Mouse (Mus musculus): ENCODE results near the gene Gm17490. TPM values are rescaled to one million over a fixed set of nuclear protein-coding genes. Genes with fewer than 3 reads are reported as not detected.

The Gm17490 gene
- polyA plus RNA-seq, 1 experiment, result not detected

GRCm38 (mm10) chr2:11659263-11659662 is 33.2 kb upstream of the Gm17490 start:
- no peak overlapping the region for H3K27ac ChIP-seq (ENCODE audit: insufficient read depth, low read length)
- DNase-seq, result no peak
- no peak overlapping the region for H3K4me3 ChIP-seq (replicated peaks; ENCODE audit: insufficient read depth, low read depth, low read length)
- H3K27me3 ChIP-seq (ENCODE audit: control insufficient read depth, insufficient read depth, low read length), result no peaks in the 10 kb centered on the region
- TF ChIP-seq POLR2A (IDR thresholded peaks at IDR 0.05; ENCODE audit: borderline replicate concordance, insufficient read depth, low read length), result no peak
- TF ChIP-seq CTCF (IDR thresholded peaks at IDR 0.05; ENCODE audit: borderline replicate concordance, insufficient read depth, low read depth, low read length), result no peak
- no peaks in the 10 kb centered on the region for H3K4me1 ChIP-seq (ENCODE audit: control insufficient read depth, insufficient read depth, low read length)
- 14% methylated on average over 2 of the region's 2 CpGs for WGBS

GRCm38 (mm10) chr2:11657581-11657980 is 31.5 kb upstream of the Gm17490 start:
- no peak overlapping the region for H3K4me3 ChIP-seq (replicated peaks; ENCODE audit: insufficient read depth, low read depth, low read length)
- H3K4me1 ChIP-seq (ENCODE audit: control insufficient read depth, insufficient read depth, low read length), result no peaks in the 10 kb centered on the region
- no peaks in the 10 kb centered on the region for H3K27me3 ChIP-seq (ENCODE audit: control insufficient read depth, insufficient read depth, low read length)
- DNase-seq, result no peak
- TF ChIP-seq CTCF (IDR thresholded peaks at IDR 0.05; ENCODE audit: borderline replicate concordance, insufficient read depth, low read depth, low read length), result no peak
- no peak for TF ChIP-seq POLR2A (IDR thresholded peaks at IDR 0.05; ENCODE audit: borderline replicate concordance, insufficient read depth, low read length)
- H3K27ac ChIP-seq (ENCODE audit: insufficient read depth, low read length), result no peak overlapping the region
- 87% methylated on average over 2 of the region's 2 CpGs for whole genome bisulfite sequencing

GRCm38 (mm10) chr2:11654990-11655931 is 29.2 kb upstream of the Gm17490 start:
- TF ChIP-seq POLR2A (IDR thresholded peaks at IDR 0.05; ENCODE audit: borderline replicate concordance, insufficient read depth, low read length), result no peak
- TF ChIP-seq CTCF (IDR thresholded peaks at IDR 0.05; ENCODE audit: borderline replicate concordance, insufficient read depth, low read depth, low read length), result no peak
- Histone ChIP-seq H3K4me1 (ENCODE audit: control insufficient read depth, insufficient read depth, low read length) (no peaks in the 10 kb centered on the region), H3K27me3 (ENCODE audit: control insufficient read depth, insufficient read depth, low read length) (no peaks in the 10 kb centered on the region), H3K27ac (ENCODE audit: insufficient read depth, low read length) (no peak overlapping the region), H3K4me3 (replicated peaks; ENCODE audit: insufficient read depth, low read depth, low read length) (no peak overlapping the region)
- no peak for DNase-seq
- WGBS, result 57% methylated on average over 9 of the region's 9 CpGs

GRCm38 (mm10) chr2:11653780-11654179 is 27.7 kb upstream of the Gm17490 start:
- 70% methylated on average over 5 of the region's 5 CpGs for WGBS

GRCm38 (mm10) chr2:11653330-11653729 is 27.3 kb upstream of the Gm17490 start:
- H3K27me3 ChIP-seq (ENCODE audit: control insufficient read depth, insufficient read depth, low read length), result no peaks in the 10 kb centered on the region
- 59% methylated on average over 6 of the region's 6 CpGs for WGBS
- no peak for DNase-seq
- H3K4me3 ChIP-seq (replicated peaks; ENCODE audit: insufficient read depth, low read depth, low read length), result no peak overlapping the region
- TF ChIP-seq CTCF (IDR thresholded peaks at IDR 0.05; ENCODE audit: borderline replicate concordance, insufficient read depth, low read depth, low read length) (no peak), POLR2A (IDR thresholded peaks at IDR 0.05; ENCODE audit: borderline replicate concordance, insufficient read depth, low read length) (no peak)
- H3K4me1 ChIP-seq (ENCODE audit: control insufficient read depth, insufficient read depth, low read length), result no peaks in the 10 kb centered on the region
- no peak overlapping the region for H3K27ac ChIP-seq (ENCODE audit: insufficient read depth, low read length)

More at GRCm38 (mm10) chr2:11653780-11654179, 27.7 kb upstream of the Gm17490 start:
- H3K27me3 ChIP-seq (ENCODE audit: control insufficient read depth, insufficient read depth, low read length), result no peaks in the 10 kb centered on the region
- H3K4me1 ChIP-seq (ENCODE audit: control insufficient read depth, insufficient read depth, low read length), result no peaks in the 10 kb centered on the region
- H3K4me3 ChIP-seq (replicated peaks; ENCODE audit: insufficient read depth, low read depth, low read length), result no peak overlapping the region
- TF ChIP-seq POLR2A (IDR thresholded peaks at IDR 0.05; ENCODE audit: borderline replicate concordance, insufficient read depth, low read length) (no peak), CTCF (IDR thresholded peaks at IDR 0.05; ENCODE audit: borderline replicate concordance, insufficient read depth, low read depth, low read length) (no peak)
- H3K27ac ChIP-seq (ENCODE audit: insufficient read depth, low read length), result no peak overlapping the region
- no peak for DNase-seq

- Histone ChIP-seq H3K27ac (ENCODE audit: insufficient read depth, low read length) (no peak overlapping the region), H3K4me1 (ENCODE audit: control insufficient read depth, insufficient read depth, low read length) (no peaks in the 10 kb centered on the region), H3K4me3 (replicated peaks; ENCODE audit: insufficient read depth, low read depth, low read length) (no peak overlapping the region), H3K27me3 (ENCODE audit: control insufficient read depth, insufficient read depth, low read length) (no peaks in the 10 kb centered on the region)
- WGBS, result 82% methylated on average over 2 of the region's 2 CpGs
- no peak for DNase-seq
- TF ChIP-seq POLR2A (IDR thresholded peaks at IDR 0.05; ENCODE audit: borderline replicate concordance, insufficient read depth, low read length) (no peak), CTCF (IDR thresholded peaks at IDR 0.05; ENCODE audit: borderline replicate concordance, insufficient read depth, low read depth, low read length) (no peak)
These were observed 26.7 kb upstream of the Gm17490 start for GRCm38 (mm10) chr2:11652780-11653179.

GRCm38 (mm10) chr2:11652196-11652595 is 26.1 kb upstream of the Gm17490 start:
- TF ChIP-seq POLR2A (IDR thresholded peaks at IDR 0.05; ENCODE audit: borderline replicate concordance, insufficient read depth, low read length), result no peak
- TF ChIP-seq CTCF (IDR thresholded peaks at IDR 0.05; ENCODE audit: borderline replicate concordance, insufficient read depth, low read depth, low read length), result no peak
- H3K27me3 ChIP-seq (ENCODE audit: control insufficient read depth, insufficient read depth, low read length), result no peaks in the 10 kb centered on the region
- no peak overlapping the region for H3K27ac ChIP-seq (ENCODE audit: insufficient read depth, low read length)
- 82% methylated on average over 3 of the region's 3 CpGs for WGBS
- no peaks in the 10 kb centered on the region for H3K4me1 ChIP-seq (ENCODE audit: control insufficient read depth, insufficient read depth, low read length)
- no peak overlapping the region for H3K4me3 ChIP-seq (replicated peaks; ENCODE audit: insufficient read depth, low read depth, low read length)
- DNase-seq, result no peak

GRCm38 (mm10) chr2:11651476-11651875 is 25.4 kb upstream of the Gm17490 start:
- Histone ChIP-seq H3K27me3 (ENCODE audit: control insufficient read depth, insufficient read depth, low read length) (no peaks in the 10 kb centered on the region), H3K4me3 (replicated peaks; ENCODE audit: insufficient read depth, low read depth, low read length) (no peak overlapping the region), H3K27ac (ENCODE audit: insufficient read depth, low read length) (no peak overlapping the region), H3K4me1 (ENCODE audit: control insufficient read depth, insufficient read depth, low read length) (no peaks in the 10 kb centered on the region)
- no peak for TF ChIP-seq POLR2A (IDR thresholded peaks at IDR 0.05; ENCODE audit: borderline replicate concordance, insufficient read depth, low read length)
- TF ChIP-seq CTCF (IDR thresholded peaks at IDR 0.05; ENCODE audit: borderline replicate concordance, insufficient read depth, low read depth, low read length), result no peak
- no peak for DNase-seq
- WGBS, result 40% methylated on average over 3 of the region's 3 CpGs

Measured in cerebellum, adult 2 months (tissue).